Mouse (Mus musculus): Measurements from ENCODE around the gene Nup93.

Nup93 gene

GRCm38 (mm10) chr8:94365410-94365981, 151.1 kb downstream of the Nup93 start:
- no peak for DNase-seq

Measured in cerebellum, postnatal 25 days (tissue).